Mouse (Mus musculus): ENCODE data around the gene Snf8. TPM values are rescaled to one million over a fixed set of nuclear protein-coding genes. Genes with fewer than 3 reads are reported as not detected.

Gene Snf8
- total and polyA plus RNA-seq, 3 experiments = 70.8 to 199 (median 113) TPM

GRCm38 (mm10) chr11:96050854-96051253 lies 16.2 kb downstream of the Snf8 start:
- no peak overlapping the region for H3K4me3 ChIP-seq (replicated peaks in 1 of 3; ENCODE audit: low read depth in 2 of 3, low read length in 2 of 3, poor library complexity in 1 of 3)
- no peak overlapping the region for H3K9ac ChIP-seq (ENCODE audit: insufficient read depth, low read depth)
- in situ Hi-C loops (cut with MboI; ENCODE audit: low pct_ligation_motif_present, low pct_unique_long_range_greater_than_20kb, low sequenced_read_pairs) (no loop called here), dilution Hi-C loops (cut with MboI; ENCODE audit: extremely low pct_ligation_motif_present, extremely low pct_unique_long_range_greater_than_20kb, low sequenced_read_pairs) (no loop called here)
- H3K4me2 ChIP-seq (ENCODE audit: insufficient read depth, low read depth, poor library complexity, severe bottlenecking) = no peak overlapping the region
- peaks cover 70 to 91% of the 10 kb centered on the region in 2 experiments for H3K36me3 ChIP-seq (replicated peaks in 1 of 2; ENCODE audit: control insufficient read depth in 1 of 2, insufficient read depth in 1 of 2, low read length in 1 of 2)
- peaks cover 6 to 58% of the 10 kb centered on the region in 2 experiments; a peak in 3 of 4 replicates for H3K4me1 ChIP-seq (ENCODE audit: control insufficient read depth in 1 of 2, insufficient read depth in 2 of 2)
- H3K79me2 ChIP-seq (replicated peaks; ENCODE audit: control insufficient read depth, extremely low read depth, insufficient read depth, poor library complexity, severe bottlenecking) = peaks cover 30% of the 10 kb centered on the region
- TF ChIP-seq RAD21 (IDR thresholded peaks at IDR 0.05; ENCODE audit: low read depth, low read length) (no peak), MAZ (IDR thresholded peaks at IDR 0.05; ENCODE audit: low read depth, low read length) (no peak), MAFK (IDR thresholded peaks at IDR 0.05; ENCODE audit: insufficient replicate concordance, low read length) (peak; percentile 65; the same call in 1 of the 2 replicates), MYC (IDR thresholded peaks at IDR 0.05; ENCODE audit: low read depth, low read length) (no peak)
- DNase-seq (ENCODE audit: extremely low read depth) = no peak
- no peaks in the 10 kb centered on the region for H3K27me3 ChIP-seq (replicated peaks)
- H3K27ac ChIP-seq (ENCODE audit: insufficient read depth, low read depth) = 0 out of 2 replicates have a peak overlapping the region, but pooled peaks have one; percentile 6
- H3K9me3 ChIP-seq (replicated peaks; ENCODE audit: low read length) = no peaks in the 10 kb centered on the region

GRCm38 (mm10) chr11:96058309-96058708 lies 23.6 kb downstream of the Snf8 start:
- Histone ChIP-seq H3K4me1 (ENCODE audit: control insufficient read depth in 1 of 2, insufficient read depth in 2 of 2) (peaks cover 13 to 70% of the 10 kb centered on the region in 2 experiments), H3K27ac (ENCODE audit: insufficient read depth, low read depth) (peak overlapping the region; percentile 93), H3K4me2 (ENCODE audit: insufficient read depth, low read depth, poor library complexity, severe bottlenecking) (peak overlapping the region; percentile 35), H3K4me3 (replicated peaks in 1 of 3; ENCODE audit: low read depth in 2 of 3, low read length in 2 of 3, poor library complexity in 1 of 3) (no peak overlapping the region), H3K9ac (ENCODE audit: insufficient read depth, low read depth) (0 out of 2 replicates have a peak overlapping the region, but pooled peaks have one; percentile 57), H3K27me3 (replicated peaks) (no peaks in the 10 kb centered on the region), H3K36me3 (replicated peaks in 1 of 2; ENCODE audit: control insufficient read depth in 1 of 2, insufficient read depth in 1 of 2, low read length in 1 of 2) (peaks cover 52 to 86% of the 10 kb centered on the region in 2 experiments), H3K9me3 (replicated peaks; ENCODE audit: low read length) (no peaks in the 10 kb centered on the region), H3K79me2 (replicated peaks; ENCODE audit: control insufficient read depth, extremely low read depth, insufficient read depth, poor library complexity, severe bottlenecking) (peaks cover 76% of the 10 kb centered on the region)
- in situ Hi-C loops (cut with MboI; ENCODE audit: low pct_ligation_motif_present, low pct_unique_long_range_greater_than_20kb, low sequenced_read_pairs) (no loop called here), dilution Hi-C loops (cut with MboI; ENCODE audit: extremely low pct_ligation_motif_present, extremely low pct_unique_long_range_greater_than_20kb, low sequenced_read_pairs) (no loop called here)
- DNase-seq (ENCODE audit: extremely low read depth) = peak; percentile 86
- TF ChIP-seq NRF1 (IDR thresholded peaks at IDR 0.05; ENCODE audit: low read depth, low read length) (no peak), ELF1 (IDR thresholded peaks at IDR 0.05; ENCODE audit: low read depth, low read length) (peak; percentile 34; the same call in 1 of the 2 replicates), NELFE (IDR thresholded peaks at IDR 0.05; ENCODE audit: low read depth, low read length) (no peak), MYC (IDR thresholded peaks at IDR 0.05; ENCODE audit: low read depth, low read length) (no peak), USF2 (conservative IDR thresholded peaks at IDR 0.05; ENCODE audit: low read depth, low read length) (no peak), JUN (IDR thresholded peaks at IDR 0.05; ENCODE audit: insufficient read depth, low read depth, low read length) (peak; percentile 82), IRF4 (IDR thresholded peaks at IDR 0.05; ENCODE audit: low read depth, low read length) (peak; percentile 98), SMC3 (IDR thresholded peaks at IDR 0.05; ENCODE audit: low read depth, low read length) (no peak), ETS1 (conservative IDR thresholded peaks at IDR 0.05; ENCODE audit: low read depth, low read length) (peak; percentile 53), CHD2 (IDR thresholded peaks at IDR 0.05; ENCODE audit: low read length) (no peak), SIN3A (IDR thresholded peaks at IDR 0.05; ENCODE audit: low read length) (peak; percentile 85), ZKSCAN1 (IDR thresholded peaks at IDR 0.05; ENCODE audit: borderline replicate concordance, low read depth, low read length) (no peak), MAX (IDR thresholded peaks at IDR 0.05; ENCODE audit: low read length) (no peak), E2F4 (IDR thresholded peaks at IDR 0.05; ENCODE audit: insufficient replicate concordance, low read depth, low read length) (no peak), ZNF384 (IDR thresholded peaks at IDR 0.05; ENCODE audit: low read depth, low read length) (no peak), UBTF (IDR thresholded peaks at IDR 0.05; ENCODE audit: low read depth, low read length) (no peak), ZMIZ1 (IDR thresholded peaks at IDR 0.05; ENCODE audit: low read depth, low read length) (no peak), ZC3H11A (IDR thresholded peaks at IDR 0.05; ENCODE audit: low read depth, low read length) (no peak), MXI1 (IDR thresholded peaks at IDR 0.05; ENCODE audit: low read depth, low read length) (peak; percentile 57; the same call in 1 of the 2 replicates), CTCF (conservative IDR thresholded peaks at IDR 0.05 in 1 of 2, IDR thresholded peaks at IDR 0.05 in 1 of 2; ENCODE audit: low read depth in 2 of 2, low read length in 2 of 2) (no peak), KAT2A (IDR thresholded peaks at IDR 0.05; ENCODE audit: insufficient replicate concordance, low read length) (no peak), BHLHE40 (IDR thresholded peaks at IDR 0.05; ENCODE audit: low read depth, low read length) (peak; percentile 41; the same call in 1 of the 2 replicates), MEF2A (IDR thresholded peaks at IDR 0.05; ENCODE audit: borderline replicate concordance, low read depth, low read length) (0 out of 2 replicates have a peak, but pooled peaks have one; percentile 61), EP300 (IDR thresholded peaks at IDR 0.05; ENCODE audit: low read length) (peak; percentile 96), CHD1 (IDR thresholded peaks at IDR 0.05; ENCODE audit: low read depth, low read length) (no peak), HCFC1 (IDR thresholded peaks at IDR 0.05; ENCODE audit: low read depth, low read length) (no peak; the same call in 1 of the 2 replicates), PAX5 (IDR thresholded peaks at IDR 0.05; ENCODE audit: low read length) (no peak), POLR2A (IDR thresholded peaks at IDR 0.05; ENCODE audit: low read depth, low read length) (no peak; the same call in 1 of the 2 replicates), MAFK (IDR thresholded peaks at IDR 0.05; ENCODE audit: insufficient replicate concordance, low read length) (no peak), RAD21 (IDR thresholded peaks at IDR 0.05; ENCODE audit: low read depth, low read length) (no peak), MAZ (IDR thresholded peaks at IDR 0.05; ENCODE audit: low read depth, low read length) (0 out of 2 replicates have a peak, but pooled peaks have one; percentile 34), RCOR1 (conservative IDR thresholded peaks at IDR 0.05; ENCODE audit: low read depth, low read length) (0 out of 2 replicates have a peak, but pooled peaks have one; percentile 77)
